20 mouse cellular contexts compared by ENCODE assay signal in the genomic region with DNA sequence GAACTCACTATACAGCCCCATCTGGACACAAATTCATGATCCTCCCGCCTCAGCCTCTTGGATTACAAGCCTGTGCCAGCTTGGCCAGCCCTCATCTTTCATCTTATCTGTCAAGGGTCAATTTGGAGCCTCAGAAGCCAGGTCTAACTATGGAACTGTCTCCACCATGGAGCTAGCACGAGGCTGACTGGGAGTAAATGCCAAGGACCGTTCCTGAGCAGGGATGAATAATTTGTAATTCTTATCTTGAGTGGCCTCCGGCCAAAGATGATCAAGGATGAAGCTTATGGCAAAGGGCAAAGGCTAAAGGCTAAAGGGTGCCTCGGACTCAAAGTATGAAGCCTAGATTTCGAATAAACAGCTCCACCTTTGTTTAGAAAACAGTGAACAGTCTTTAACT.
"Had no signal": no experiment of that assay in that cellular context is flagged by ENCODE, and none has a peak within 500 bp of the region (broad histone marks: within the 10 kb centered on the region; RNA-seq: fewer than 3 reads in every experiment).

No protein-coding gene starts in this region.

- H3K27ac ChIP-seq: kidney, postnatal 0 days; layer of hippocampus, adult 2 months; left cerebral cortex, adult 2 months; limb, embryonic 12.5 days; limb, embryonic 15.5 days; liver, embryonic 13.5 days; midbrain, embryonic 12.5 days; midbrain, embryonic 15.5 days; neural tube, embryonic 13.5 days; stomach, embryonic 15.5 days had no signal

- H3K27me3 ChIP-seq: limb, embryonic 12.5 days; limb, embryonic 15.5 days; midbrain, embryonic 15.5 days; neural tube, embryonic 13.5 days; stomach, embryonic 15.5 days had no signal

- DNase-seq: kidney, adult 2 months; kidney, postnatal 25 days; layer of hippocampus, adult 9-11 months; layer of hippocampus, postnatal 36 days; liver, embryonic 13.5 days; lung, adult 2 months; lung, postnatal 14 days; lung, postnatal 4 days; right cerebral cortex, postnatal 14 days; right cerebral cortex, postnatal 4 days; spleen, adult 18-20 months had no signal

- H3K4me1 ChIP-seq: limb, embryonic 12.5 days; limb, embryonic 15.5 days; liver, embryonic 13.5 days; midbrain, embryonic 12.5 days; midbrain, embryonic 15.5 days; neural tube, embryonic 13.5 days; stomach, embryonic 15.5 days had no signal

- H3K4me3 ChIP-seq: layer of hippocampus, adult 2 months; left cerebral cortex, adult 2 months; limb, embryonic 12.5 days; limb, embryonic 15.5 days; liver, embryonic 13.5 days; midbrain, embryonic 12.5 days; midbrain, embryonic 15.5 days; neural tube, embryonic 13.5 days; stomach, embryonic 15.5 days had no signal

- H3K36me3 ChIP-seq: limb, embryonic 12.5 days; limb, embryonic 15.5 days; liver, embryonic 13.5 days; midbrain, embryonic 12.5 days; midbrain, embryonic 15.5 days; neural tube, embryonic 13.5 days; stomach, embryonic 15.5 days had no signal
